Mouse (Mus musculus): ENCODE data around the gene Oma1. TPM values are rescaled to one million over a fixed set of nuclear protein-coding genes. Genes with fewer than 3 reads are reported as not detected.

Gene Oma1
- total RNA-seq, 1 experiment from 2014 or later = 25.7 TPM

- DNase-seq = no peak
Observed at GRCm38 (mm10) chr4:103358941-103359448, 45.4 kb downstream of the Oma1 start.

- no peak for DNase-seq
Observed at GRCm38 (mm10) chr4:103382171-103382570, 68.6 kb downstream of the Oma1 start.

GRCm38 (mm10) chr4:103385031-103385430 is 71.4 kb downstream of the Oma1 start:
- DNase-seq = no peak

- DNase-seq = no peak
Observed at GRCm38 (mm10) chr4:103385835-103386787, 72.5 kb downstream of the Oma1 start.

GRCm38 (mm10) chr4:103387292-103387691 is 73.7 kb downstream of the Oma1 start:
- DNase-seq = no peak

GRCm38 (mm10) chr4:103388530-103389178 is 75.0 kb downstream of the Oma1 start:
- DNase-seq = no peak

GRCm38 (mm10) chr4:103389583-103389982 is 76.0 kb downstream of the Oma1 start:
- no peak for DNase-seq

GRCm38 (mm10) chr4:103390499-103390898 is 76.9 kb downstream of the Oma1 start:
- DNase-seq = no peak

- no peak for DNase-seq
Observed at GRCm38 (mm10) chr4:103395066-103395465, 81.5 kb downstream of the Oma1 start.

GRCm38 (mm10) chr4:103395905-103396304 is 82.3 kb downstream of the Oma1 start:
- no peak for DNase-seq

GRCm38 (mm10) chr4:103396876-103397275 is 83.3 kb downstream of the Oma1 start:
- DNase-seq = no peak

GRCm38 (mm10) chr4:103402581-103402980 is 89.0 kb downstream of the Oma1 start:
- DNase-seq = no peak

- no peak for DNase-seq
Observed at GRCm38 (mm10) chr4:103405321-103405720, 91.7 kb downstream of the Oma1 start.

GRCm38 (mm10) chr4:103410217-103410799 is 96.7 kb downstream of the Oma1 start:
- DNase-seq = no peak

Other genes starting within 250 kb of the Oma1 start
- gene Mier1, start 199.4 kb upstream of the Oma1 start, total RNA-seq (2021) = 77.1 and 80.1 TPM in 2 replicates
- gene Wdr78, start 199.3 kb upstream of the Oma1 start, total RNA-seq (2021) = 6.3 and 8.6 TPM in 2 replicates
- 14.7 and 17.3 TPM in 2 replicates for gene Slc35d1, start 98.6 kb upstream of the Oma1 start, total RNA-seq (2021)
- not detected in 2 replicates for gene 4921539E11Rik, start 22.9 kb upstream of the Oma1 start, total RNA-seq (2021)

All from adrenal gland, postnatal 25 days (tissue).